Mouse (Mus musculus): ENCODE results near the gene Adrm1.

DNA sequence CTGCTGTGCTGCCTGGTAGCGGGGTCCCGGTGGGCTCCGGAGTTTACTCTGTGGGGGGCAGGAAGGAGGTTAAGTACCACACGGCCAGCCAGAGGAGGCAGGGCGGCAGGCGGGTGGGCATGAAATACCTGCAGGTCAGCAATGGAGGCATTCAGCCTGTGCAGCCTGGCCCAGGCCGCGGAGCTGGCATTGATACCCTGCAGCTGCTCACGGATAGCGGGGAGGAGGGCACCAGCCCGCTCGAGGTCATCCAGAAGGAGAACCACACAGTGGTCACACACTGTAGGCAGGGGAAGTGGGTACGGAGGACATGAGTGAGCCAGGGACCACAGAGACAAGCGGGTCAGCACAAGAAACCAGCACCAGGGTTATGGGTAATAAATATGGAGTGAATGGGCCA lies 14.4 kb downstream of the Adrm1 start:
- TF ChIP-seq POLR2A (IDR thresholded peaks at IDR 0.05; ENCODE audit: low read depth, low read length) (no peak), CTCF (IDR thresholded peaks at IDR 0.05; ENCODE audit: extremely low read depth, insufficient read depth, insufficient read length, insufficient replicate concordance) (no peak)
